Mouse (Mus musculus): ENCODE measurements around the gene Nphp4.

DNA sequence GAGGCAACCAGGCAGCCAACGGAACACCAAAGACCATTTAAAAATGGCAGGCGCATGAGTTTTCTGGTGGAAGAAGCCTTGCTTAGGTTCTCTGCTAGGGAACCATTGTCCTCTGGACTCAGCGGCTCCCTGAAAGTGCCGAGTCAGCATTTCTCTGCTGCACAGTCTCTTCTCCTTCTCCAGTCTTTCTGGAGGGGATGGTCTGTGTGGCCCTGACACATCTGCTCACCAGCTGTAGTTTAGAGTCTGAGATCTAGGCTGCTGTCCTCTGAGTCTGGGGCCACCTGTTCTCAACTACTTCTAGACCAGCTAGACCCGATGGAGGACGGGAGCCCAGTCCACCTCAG, 73.7 kb downstream of the Nphp4 start:
- TF ChIP-seq EP300 (IDR thresholded peaks at IDR 0.05; ENCODE audit: low read depth) (no peak), CTCF (IDR thresholded peaks at IDR 0.05; ENCODE audit: low read depth) (no peak)
